Mouse (Mus musculus): ENCODE measurements around the gene Zcchc2. TPM values are rescaled to one million over a fixed set of nuclear protein-coding genes. Genes with fewer than 3 reads are reported as not detected.

Gene Zcchc2
- polyA plus RNA-seq, 1 experiment from 2014 or later: 1.7 TPM

GRCm38 (mm10) chr1:106007581-106007980 lies 17.4 kb downstream of the Zcchc2 start:
- H3K27ac ChIP-seq (ENCODE audit: low read length): no peak overlapping the region
- H3K4me1 ChIP-seq (ENCODE audit: insufficient read depth, low read depth, low read length): no peaks in the 10 kb centered on the region
- WGBS: 82% methylated on average over 1 of the region's 1 CpGs
- no peaks in the 10 kb centered on the region for H3K27me3 ChIP-seq (replicated peaks; ENCODE audit: insufficient read depth, low read length)
- ATAC-seq (no peak), DNase-seq (ENCODE audit: low spot score) (no peak)
- no peak overlapping the region for H3K4me2 ChIP-seq (replicated peaks; ENCODE audit: low read depth, low read length)
- no peak overlapping the region for H3K4me3 ChIP-seq (ENCODE audit: low read depth, low read length)
- H3K9me3 ChIP-seq (ENCODE audit: low read length): no peaks in the 10 kb centered on the region
- H3K36me3 ChIP-seq (ENCODE audit: insufficient read depth, low read length): peaks cover 10% of the 10 kb centered on the region; the same call in 1 of the 2 replicates
- H3K9ac ChIP-seq (replicated peaks; ENCODE audit: low read depth): no peak overlapping the region
- TF ChIP-seq EP300 (IDR thresholded peaks at IDR 0.05) (no peak), CTCF (IDR thresholded peaks at IDR 0.05) (no peak)

GRCm38 (mm10) chr1:106011097-106011496 lies 20.9 kb downstream of the Zcchc2 start:
- no peak for TF ChIP-seq EP300 (IDR thresholded peaks at IDR 0.05)
- TF ChIP-seq CTCF (IDR thresholded peaks at IDR 0.05): no peak
- no peak overlapping the region for H3K9ac ChIP-seq (replicated peaks; ENCODE audit: low read depth)
- H3K27me3 ChIP-seq (replicated peaks; ENCODE audit: insufficient read depth, low read length): no peaks in the 10 kb centered on the region
- H3K27ac ChIP-seq (ENCODE audit: low read length): no peak overlapping the region
- DNase-seq (ENCODE audit: low spot score) (no peak), ATAC-seq (no peak)
- 77% methylated on average over 7 of the region's 7 CpGs for WGBS
- H3K4me1 ChIP-seq (ENCODE audit: insufficient read depth, low read depth, low read length): no peaks in the 10 kb centered on the region
- no peak overlapping the region for H3K4me3 ChIP-seq (ENCODE audit: low read depth, low read length)
- H3K4me2 ChIP-seq (replicated peaks; ENCODE audit: low read depth, low read length): no peak overlapping the region
- H3K9me3 ChIP-seq (ENCODE audit: low read length): no peaks in the 10 kb centered on the region
- peaks cover 11% of the 10 kb centered on the region; the same call in 1 of the 2 replicates for H3K36me3 ChIP-seq (ENCODE audit: insufficient read depth, low read length)

GRCm38 (mm10) chr1:106013759-106014158 lies 23.6 kb downstream of the Zcchc2 start:
- H3K27ac ChIP-seq (ENCODE audit: low read length): no peak overlapping the region
- no peaks in the 10 kb centered on the region for H3K27me3 ChIP-seq (replicated peaks; ENCODE audit: insufficient read depth, low read length)
- no peak overlapping the region for H3K4me2 ChIP-seq (replicated peaks; ENCODE audit: low read depth, low read length)
- 86% methylated on average over 2 of the region's 2 CpGs for WGBS
- ATAC-seq (no peak), DNase-seq (ENCODE audit: low spot score) (no peak)
- no peaks in the 10 kb centered on the region for H3K9me3 ChIP-seq (ENCODE audit: low read length)
- peaks cover 20% of the 10 kb centered on the region for H3K36me3 ChIP-seq (ENCODE audit: insufficient read depth, low read length)
- no peak for TF ChIP-seq CTCF (IDR thresholded peaks at IDR 0.05)
- no peak for TF ChIP-seq EP300 (IDR thresholded peaks at IDR 0.05)
- no peaks in the 10 kb centered on the region for H3K4me1 ChIP-seq (ENCODE audit: insufficient read depth, low read depth, low read length)
- H3K9ac ChIP-seq (replicated peaks; ENCODE audit: low read depth): no peak overlapping the region
- no peak overlapping the region for H3K4me3 ChIP-seq (ENCODE audit: low read depth, low read length)

GRCm38 (mm10) chr1:106016262-106016661 lies 26.1 kb downstream of the Zcchc2 start:
- H3K4me2 ChIP-seq (replicated peaks; ENCODE audit: low read depth, low read length): no peak overlapping the region
- no peak overlapping the region for H3K27ac ChIP-seq (ENCODE audit: low read length)
- no peaks in the 10 kb centered on the region for H3K27me3 ChIP-seq (replicated peaks; ENCODE audit: insufficient read depth, low read length)
- no peaks in the 10 kb centered on the region for H3K9me3 ChIP-seq (ENCODE audit: low read length)
- ATAC-seq (no peak), DNase-seq (ENCODE audit: low spot score) (no peak)
- no peak overlapping the region for H3K4me3 ChIP-seq (ENCODE audit: low read depth, low read length)
- H3K36me3 ChIP-seq (ENCODE audit: insufficient read depth, low read length): peaks cover 32% of the 10 kb centered on the region
- H3K9ac ChIP-seq (replicated peaks; ENCODE audit: low read depth): no peak overlapping the region
- 72% methylated on average over 6 of the region's 6 CpGs for WGBS
- H3K4me1 ChIP-seq (ENCODE audit: insufficient read depth, low read depth, low read length): no peaks in the 10 kb centered on the region
- TF ChIP-seq EP300 (IDR thresholded peaks at IDR 0.05) (no peak), CTCF (IDR thresholded peaks at IDR 0.05) (no peak)

GRCm38 (mm10) chr1:106019854-106020253 lies 29.6 kb downstream of the Zcchc2 start:
- no peak for ATAC-seq
- Histone ChIP-seq H3K27ac (ENCODE audit: low read length) (no peak overlapping the region), H3K4me2 (replicated peaks; ENCODE audit: low read depth, low read length) (no peak overlapping the region), H3K27me3 (replicated peaks; ENCODE audit: insufficient read depth, low read length) (no peaks in the 10 kb centered on the region), H3K9ac (replicated peaks; ENCODE audit: low read depth) (no peak overlapping the region), H3K4me3 (ENCODE audit: low read depth, low read length) (no peak overlapping the region), H3K36me3 (ENCODE audit: insufficient read depth, low read length) (peaks cover 44% of the 10 kb centered on the region), H3K9me3 (ENCODE audit: low read length) (no peaks in the 10 kb centered on the region), H3K4me1 (ENCODE audit: insufficient read depth, low read depth, low read length) (no peaks in the 10 kb centered on the region)
- TF ChIP-seq EP300 (IDR thresholded peaks at IDR 0.05) (no peak), CTCF (IDR thresholded peaks at IDR 0.05) (no peak)
- WGBS: 80% methylated on average over 6 of the region's 6 CpGs
- DNase-seq (ENCODE audit: low spot score): no peak

- 55% methylated on average over 1 of the region's 1 CpGs for WGBS
- peaks cover 42% of the 10 kb centered on the region; the same call in 1 of the 2 replicates for H3K36me3 ChIP-seq (ENCODE audit: insufficient read depth, low read length)
- ATAC-seq: no peak
Measured at GRCm38 (mm10) chr1:106022998-106023397, 32.8 kb downstream of the Zcchc2 start.

GRCm38 (mm10) chr1:106024254-106024653 lies 34.0 kb downstream of the Zcchc2 start:
- no peaks in the 10 kb centered on the region for H3K9me3 ChIP-seq (ENCODE audit: low read length)
- DNase-seq (ENCODE audit: low spot score) (no peak), ATAC-seq (no peak)
- no peak for TF ChIP-seq CTCF (IDR thresholded peaks at IDR 0.05)
- H3K27ac ChIP-seq (ENCODE audit: low read length): no peak overlapping the region
- no peaks in the 10 kb centered on the region for H3K27me3 ChIP-seq (replicated peaks; ENCODE audit: insufficient read depth, low read length)
- no peaks in the 10 kb centered on the region for H3K4me1 ChIP-seq (ENCODE audit: insufficient read depth, low read depth, low read length)
- H3K4me3 ChIP-seq (ENCODE audit: low read depth, low read length): no peak overlapping the region
- H3K36me3 ChIP-seq (ENCODE audit: insufficient read depth, low read length): peaks cover 39% of the 10 kb centered on the region; the same call in 1 of the 2 replicates
- H3K4me2 ChIP-seq (replicated peaks; ENCODE audit: low read depth, low read length): no peak overlapping the region
- no peak overlapping the region for H3K9ac ChIP-seq (replicated peaks; ENCODE audit: low read depth)
- 93% methylated on average over 2 of the region's 2 CpGs for WGBS

More at GRCm38 (mm10) chr1:106022998-106023397, 32.8 kb downstream of the Zcchc2 start:
- no peaks in the 10 kb centered on the region for H3K4me1 ChIP-seq (ENCODE audit: insufficient read depth, low read depth, low read length)
- H3K27me3 ChIP-seq (replicated peaks; ENCODE audit: insufficient read depth, low read length): no peaks in the 10 kb centered on the region
- H3K9ac ChIP-seq (replicated peaks; ENCODE audit: low read depth): no peak overlapping the region
- no peak for DNase-seq (ENCODE audit: low spot score)
- no peak overlapping the region for H3K4me3 ChIP-seq (ENCODE audit: low read depth, low read length)
- H3K9me3 ChIP-seq (ENCODE audit: low read length): no peaks in the 10 kb centered on the region
- TF ChIP-seq EP300 (IDR thresholded peaks at IDR 0.05) (no peak), CTCF (IDR thresholded peaks at IDR 0.05) (no peak)
- no peak overlapping the region for H3K4me2 ChIP-seq (replicated peaks; ENCODE audit: low read depth, low read length)
- no peak overlapping the region for H3K27ac ChIP-seq (ENCODE audit: low read length)

Measured in lung, postnatal 0 days (tissue).